Mouse (Mus musculus) cerebellum, postnatal 25 days (tissue): ENCODE measurements around the gene Gm4340.
"Not testable (repeated sequence)": the region's sequence is repeated elsewhere in the genome, so short reads cannot be mapped to it uniquely, and the experiment has no call there.

Experiments used
- DNase-seq, 2 experiments: peaks; one replicate each; pipeline ENCODE4 v3.0.0; 2021; ENCODE audit warnings: mixed read lengths in 2 of 2

The Gm4340 gene

DNA sequence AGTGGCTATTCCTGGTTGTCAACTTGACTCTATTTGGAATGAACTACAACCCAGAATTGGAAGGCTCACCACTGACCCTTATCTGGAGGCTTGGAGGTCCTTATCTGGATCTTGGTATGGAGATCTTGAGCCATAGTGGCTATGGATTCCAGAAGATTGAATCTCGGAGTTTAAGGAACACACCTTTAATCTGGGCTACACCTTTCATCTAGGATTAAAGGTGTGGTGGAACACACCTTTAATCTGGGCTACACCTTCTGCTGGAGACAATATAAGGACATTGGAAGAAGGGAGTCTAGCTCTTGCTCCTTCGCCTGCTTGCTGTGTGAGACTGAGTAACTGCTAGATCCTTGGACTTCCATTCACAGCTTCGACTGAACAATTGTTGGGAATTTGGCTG lies at the start of gene Gm4340:
Gm4340 (plus strand) TSS at position 301 of the 400 bp plus-strand sequence.
- not testable (repeated sequence) for DNase-seq

DNA sequence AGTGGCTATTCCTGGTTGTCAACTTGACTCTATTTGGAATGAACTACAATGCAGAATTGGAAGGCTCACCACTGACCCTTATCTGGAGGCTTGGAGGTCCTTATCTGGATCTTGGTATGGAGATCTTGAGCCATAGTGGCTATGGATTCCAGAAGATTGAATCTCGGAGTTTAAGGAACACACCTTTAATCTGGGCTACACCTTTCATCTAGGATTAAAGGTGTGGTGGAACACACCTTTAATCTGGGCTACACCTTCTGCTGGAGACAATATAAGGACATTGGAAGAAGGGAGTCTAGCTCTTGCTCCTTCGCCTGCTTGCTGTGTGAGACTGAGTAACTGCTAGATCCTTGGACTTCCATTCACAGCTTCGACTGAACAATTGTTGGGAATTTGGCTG lies 42.6 kb upstream of the Gm4340 start, which contains the start of gene Gm6763:
Gm6763 (plus strand) TSS at position 301 of the 400 bp plus-strand sequence.
- DNase-seq = not testable (repeated sequence)

DNA sequence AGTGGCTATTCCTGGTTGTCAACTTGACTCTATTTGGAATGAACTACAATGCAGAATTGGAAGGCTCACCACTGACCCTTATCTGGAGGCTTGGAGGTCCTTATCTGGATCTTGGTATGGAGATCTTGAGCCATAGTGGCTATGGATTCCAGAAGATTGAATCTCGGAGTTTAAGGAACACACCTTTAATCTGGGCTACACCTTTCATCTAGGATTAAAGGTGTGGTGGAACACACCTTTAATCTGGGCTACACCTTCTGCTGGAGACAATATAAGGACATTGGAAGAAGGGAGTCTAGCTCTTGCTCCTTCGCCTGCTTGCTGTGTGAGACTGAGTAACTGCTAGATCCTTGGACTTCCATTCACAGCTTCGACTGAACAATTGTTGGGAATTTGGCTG lies 34.1 kb upstream of the Gm4340 start, which contains the start of gene Gm8764:
Gm8764 (plus strand) TSS at position 301 of the 400 bp plus-strand sequence.
- DNase-seq = not testable (repeated sequence)

DNA sequence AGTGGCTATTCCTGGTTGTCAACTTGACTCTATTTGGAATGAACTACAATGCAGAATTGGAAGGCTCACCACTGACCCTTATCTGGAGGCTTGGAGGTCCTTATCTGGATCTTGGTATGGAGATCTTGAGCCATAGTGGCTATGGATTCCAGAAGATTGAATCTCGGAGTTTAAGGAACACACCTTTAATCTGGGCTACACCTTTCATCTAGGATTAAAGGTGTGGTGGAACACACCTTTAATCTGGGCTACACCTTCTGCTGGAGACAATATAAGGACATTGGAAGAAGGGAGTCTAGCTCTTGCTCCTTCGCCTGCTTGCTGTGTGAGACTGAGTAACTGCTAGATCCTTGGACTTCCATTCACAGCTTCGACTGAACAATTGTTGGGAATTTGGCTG lies 25.6 kb upstream of the Gm4340 start, which contains the start of gene Gm21304:
Gm21304 (plus strand) TSS at position 301 of the 400 bp plus-strand sequence.
- not testable (repeated sequence) for DNase-seq

DNA sequence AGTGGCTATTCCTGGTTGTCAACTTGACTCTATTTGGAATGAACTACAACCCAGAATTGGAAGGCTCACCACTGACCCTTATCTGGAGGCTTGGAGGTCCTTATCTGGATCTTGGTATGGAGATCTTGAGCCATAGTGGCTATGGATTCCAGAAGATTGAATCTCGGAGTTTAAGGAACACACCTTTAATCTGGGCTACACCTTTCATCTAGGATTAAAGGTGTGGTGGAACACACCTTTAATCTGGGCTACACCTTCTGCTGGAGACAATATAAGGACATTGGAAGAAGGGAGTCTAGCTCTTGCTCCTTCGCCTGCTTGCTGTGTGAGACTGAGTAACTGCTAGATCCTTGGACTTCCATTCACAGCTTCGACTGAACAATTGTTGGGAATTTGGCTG lies 17.1 kb upstream of the Gm4340 start, which contains the start of gene Gm21312:
Gm21312 (plus strand) TSS at position 301 of the 400 bp plus-strand sequence.
- not testable (repeated sequence) for DNase-seq

DNA sequence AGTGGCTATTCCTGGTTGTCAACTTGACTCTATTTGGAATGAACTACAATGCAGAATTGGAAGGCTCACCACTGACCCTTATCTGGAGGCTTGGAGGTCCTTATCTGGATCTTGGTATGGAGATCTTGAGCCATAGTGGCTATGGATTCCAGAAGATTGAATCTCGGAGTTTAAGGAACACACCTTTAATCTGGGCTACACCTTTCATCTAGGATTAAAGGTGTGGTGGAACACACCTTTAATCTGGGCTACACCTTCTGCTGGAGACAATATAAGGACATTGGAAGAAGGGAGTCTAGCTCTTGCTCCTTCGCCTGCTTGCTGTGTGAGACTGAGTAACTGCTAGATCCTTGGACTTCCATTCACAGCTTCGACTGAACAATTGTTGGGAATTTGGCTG lies 8.6 kb upstream of the Gm4340 start, which contains the start of gene Gm20765:
Gm20765 (plus strand) TSS at position 301 of the 400 bp plus-strand sequence.
- not testable (repeated sequence) for DNase-seq

DNA sequence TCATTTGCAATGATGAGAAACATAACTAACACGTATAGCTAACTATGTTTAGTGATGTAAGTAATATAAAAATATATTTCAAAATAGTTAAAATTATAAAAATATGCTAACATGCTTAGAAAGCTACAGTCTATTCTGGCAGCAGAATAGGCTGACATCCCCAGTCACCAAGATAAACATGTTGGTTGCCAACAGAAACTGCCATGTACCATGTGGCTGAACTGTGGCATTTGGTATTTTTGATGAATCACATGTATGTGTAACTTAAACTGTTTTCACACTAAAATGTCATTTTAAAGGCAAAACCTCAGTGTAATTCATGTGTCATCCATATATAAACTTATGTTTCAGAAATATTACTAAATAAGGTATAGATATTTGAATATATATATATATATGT lies 15.8 kb downstream of the Gm4340 start:
- DNase-seq = no peak

DNA sequence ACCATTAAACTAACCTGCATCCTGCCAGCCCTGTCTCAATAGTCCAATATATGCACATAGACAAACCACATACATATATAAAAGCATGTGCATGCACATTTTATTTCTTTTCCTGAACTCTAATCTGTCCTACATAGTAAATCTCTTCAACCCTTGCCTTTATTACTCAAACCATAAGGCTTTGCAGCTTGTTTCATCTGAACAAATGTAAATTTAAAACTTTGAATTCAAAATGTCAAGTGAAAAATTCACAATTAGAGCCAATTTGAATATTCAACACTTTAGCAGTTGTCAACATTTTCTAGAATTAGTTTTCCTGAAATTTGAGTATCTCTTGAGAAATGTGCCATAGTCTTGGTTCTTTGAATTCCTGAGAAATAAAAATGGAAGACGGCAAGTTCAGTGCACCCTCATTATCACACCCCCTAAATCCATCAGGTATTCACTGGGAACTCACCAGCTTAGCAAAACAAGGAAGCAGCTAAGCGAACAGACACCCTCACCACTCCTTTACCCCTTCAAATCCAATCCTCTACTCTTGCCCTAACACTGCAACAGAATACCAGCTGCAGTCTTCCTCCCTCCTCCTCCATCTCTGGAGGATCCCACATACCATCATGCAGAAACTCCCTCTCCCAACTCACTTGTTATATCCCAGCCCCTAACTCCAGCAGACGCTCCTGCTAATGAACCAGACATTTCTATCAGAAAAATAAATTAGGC lies 16.6 kb downstream of the Gm4340 start:
- no peak for DNase-seq

DNA sequence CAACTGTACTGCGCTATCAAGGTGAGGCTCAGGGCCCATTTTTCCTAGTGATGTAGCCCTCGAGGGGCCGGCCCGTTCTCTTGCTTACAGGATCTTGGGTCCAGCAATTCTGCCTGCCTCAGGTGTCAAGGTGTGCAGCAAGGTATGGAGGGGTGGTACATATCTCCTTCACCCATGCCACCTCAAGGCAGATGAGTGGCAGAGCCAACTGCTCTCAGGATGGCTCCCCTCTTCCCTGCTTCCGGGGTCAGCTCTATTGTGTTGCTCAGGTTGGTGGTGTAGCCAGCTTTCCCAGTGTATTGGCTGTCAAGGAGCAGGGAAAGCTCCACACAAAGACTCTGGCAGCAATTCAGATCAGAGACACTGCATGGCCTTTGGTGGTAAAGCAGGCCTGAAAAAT lies 20.7 kb downstream of the Gm4340 start:
- DNase-seq = no peak

DNA sequence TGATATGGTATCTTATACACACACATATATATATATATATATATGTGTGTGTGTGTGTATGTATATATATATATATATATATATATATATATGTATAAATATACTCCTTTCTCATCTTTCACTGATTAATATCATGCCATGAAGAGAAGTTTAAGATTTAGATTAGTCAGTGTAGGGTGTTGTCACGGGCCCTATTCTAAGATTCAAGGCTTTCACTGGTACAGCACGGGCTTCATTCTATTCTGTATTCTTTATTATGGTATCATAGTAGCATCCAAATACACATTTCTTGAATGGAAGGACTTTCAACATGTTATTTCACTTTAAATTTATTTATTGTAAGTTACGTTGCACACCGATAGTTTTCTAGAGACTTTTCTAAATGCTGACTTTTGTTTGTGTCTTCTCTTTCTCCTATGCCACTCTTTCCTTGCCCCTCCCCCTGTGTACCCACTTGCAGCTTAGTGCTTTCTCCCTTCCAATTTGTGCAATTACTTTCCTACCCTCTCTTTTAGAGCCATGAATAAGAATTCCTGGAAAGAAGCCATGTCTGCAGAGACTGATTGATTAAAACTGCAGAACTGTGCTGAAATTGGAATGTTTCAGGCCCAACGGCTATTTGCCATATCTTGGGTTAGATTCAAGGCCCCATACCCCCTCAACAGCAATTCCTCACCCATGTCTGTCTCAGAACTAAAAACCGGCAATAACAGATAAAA lies 26.6 kb downstream of the Gm4340 start:
- DNase-seq = no peak
